Mouse (Mus musculus) thymus, adult 2 months (tissue): ENCODE data around the gene Dna2. TPM values are rescaled to one million over a fixed set of nuclear protein-coding genes. Genes with fewer than 3 reads are reported as not detected.

Source experiments
- DNase-seq: peaks from one replicate; pipeline ENCODE4 v3.0.0; 2021
- H3K27ac ChIP-seq: fragments of 200-500 bp; 2 replicates; pipeline ENCODE4 v1.5.1; 2012; ENCODE audit warnings: low read length, control low read depth; ENCODE audit not compliant: control insufficient read depth, insufficient read depth
- H3K27me3 ChIP-seq: fragments of 200-500 bp; 2 replicates; pipeline ENCODE4 v1.6.1; 2012; ENCODE audit warnings: mild to moderate bottlenecking, low read length, moderate library complexity, mixed read lengths; ENCODE audit not compliant: control insufficient read depth, insufficient read depth
- H3K36me3 ChIP-seq: fragments of 200-500 bp; 2 replicates; pipeline ENCODE4 v1.6.1; 2012; ENCODE audit warnings: mild to moderate bottlenecking, low read length, moderate library complexity; ENCODE audit not compliant: control insufficient read depth, insufficient read depth
- H3K4me1 ChIP-seq: fragments of 200-500 bp; replicated peaks from 2 replicates; pipeline ENCODE4 v1.6.1; 2012; ENCODE audit warnings: low read length; ENCODE audit not compliant: control insufficient read depth, insufficient read depth
- H3K4me3 ChIP-seq: fragments of 200-500 bp; 2 replicates; pipeline ENCODE4 v1.5.1; 2012; ENCODE audit warnings: mild to moderate bottlenecking, low read length, control low read depth, moderate library complexity; ENCODE audit not compliant: control insufficient read depth, insufficient read depth
- CTCF ChIP-seq: fragments of 200-500 bp; IDR thresholded peaks from 2 replicates; pipeline ENCODE4 v1.5.1; 2012; ENCODE audit warnings: mild to moderate bottlenecking, control low read depth, low read length, moderate library complexity, borderline replicate concordance; ENCODE audit not compliant: control insufficient read depth, poor library complexity, insufficient read depth; ENCODE audit errors: extremely low read depth
- POLR2A ChIP-seq: fragments of 200-500 bp; IDR thresholded peaks from 2 replicates; pipeline ENCODE4 v1.6.1; 2012; ENCODE audit warnings: mild to moderate bottlenecking, low read length, control low read depth, moderate library complexity; ENCODE audit not compliant: control insufficient read depth, poor library complexity, insufficient read depth; ENCODE audit errors: extremely low read depth
- WGBS: fragments of 180-500 bp; shearing (Covaris S2); methylation state at CpG from one replicate; pipeline ENCODE4 v1.1.7; 2018; 5-methylcytosine and 5-hydroxymethylcytosine counted together
- polyA plus RNA-seq: library from polyadenylated mRNA; depleted of rRNA; stranded (reverse); fragments of >200 nt; gene quantifications from 2 replicates; pipeline ENCODE4 v1.2.3, GENCODE M21; 2012

Gene Dna2
- polyA plus RNA-seq, 1 experiment, result 20.0 TPM

DNA sequence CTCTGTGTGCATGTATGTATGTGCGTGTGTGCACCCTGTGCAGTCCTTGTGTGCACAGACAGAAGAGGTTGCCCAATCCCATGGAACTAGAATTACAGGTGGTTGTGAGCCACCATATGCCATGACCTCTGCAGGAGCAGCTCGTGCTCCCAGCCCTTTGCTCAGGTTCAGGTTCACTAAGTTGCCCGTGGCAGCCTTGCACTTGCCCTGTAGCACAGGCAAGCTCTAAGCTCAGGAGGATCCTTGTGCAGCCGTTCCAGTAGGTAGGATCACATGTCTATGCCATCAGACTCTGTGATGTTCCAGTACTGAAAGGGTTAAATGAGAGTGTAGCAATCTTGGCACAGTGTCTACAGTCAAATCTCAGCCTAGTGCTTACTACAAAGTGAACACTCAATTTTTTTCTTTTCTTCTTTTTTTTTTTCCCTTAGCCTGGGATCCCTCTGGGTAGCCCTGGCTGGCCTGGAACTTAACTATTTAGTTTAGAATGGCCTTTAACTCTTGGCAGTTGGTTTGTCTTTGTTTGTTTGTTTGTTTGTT lies 22.7 kb upstream of the Dna2 start:
- 97% methylated on average over 4 of the region's 4 CpGs for whole genome bisulfite sequencing
- Histone ChIP-seq H3K4me1 (peaks cover 11% of the 10 kb centered on the region), H3K27ac (no peak overlapping the region), H3K4me3 (no peak overlapping the region), H3K36me3 (peaks cover 10% of the 10 kb centered on the region; the same call in 1 of the 2 replicates), H3K27me3 (no peaks in the 10 kb centered on the region)
- DNase-seq, result no peak
- TF ChIP-seq CTCF (no peak), POLR2A (no peak)

DNA sequence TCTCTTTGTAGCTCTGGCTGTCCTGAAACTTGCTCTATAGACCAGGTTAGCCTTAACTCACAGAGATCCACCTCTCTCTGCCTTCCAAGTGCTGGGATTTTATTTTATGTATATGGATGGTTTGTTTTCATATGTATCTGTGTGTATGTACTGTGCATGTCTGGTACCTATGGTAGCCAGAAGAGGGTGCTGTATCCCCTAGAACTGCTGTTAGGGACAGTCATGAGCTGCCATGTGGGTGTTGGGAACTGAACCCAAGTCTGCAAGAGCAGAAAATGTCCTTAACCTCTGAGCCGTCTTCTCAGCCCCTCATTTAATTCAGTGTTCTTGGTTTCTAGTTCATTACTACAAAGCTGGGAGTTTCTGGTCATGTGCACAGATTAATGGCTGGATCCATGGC lies 14.4 kb upstream of the Dna2 start:
- TF ChIP-seq CTCF (no peak), POLR2A (no peak)
- Histone ChIP-seq H3K36me3 (peaks cover 17% of the 10 kb centered on the region; the same call in 1 of the 2 replicates), H3K27ac (no peak overlapping the region), H3K4me1 (no peaks in the 10 kb centered on the region), H3K27me3 (no peaks in the 10 kb centered on the region), H3K4me3 (no peak overlapping the region)
- WGBS, result 97% methylated on average over 1 of the region's 1 CpGs
- no peak for DNase-seq

DNA sequence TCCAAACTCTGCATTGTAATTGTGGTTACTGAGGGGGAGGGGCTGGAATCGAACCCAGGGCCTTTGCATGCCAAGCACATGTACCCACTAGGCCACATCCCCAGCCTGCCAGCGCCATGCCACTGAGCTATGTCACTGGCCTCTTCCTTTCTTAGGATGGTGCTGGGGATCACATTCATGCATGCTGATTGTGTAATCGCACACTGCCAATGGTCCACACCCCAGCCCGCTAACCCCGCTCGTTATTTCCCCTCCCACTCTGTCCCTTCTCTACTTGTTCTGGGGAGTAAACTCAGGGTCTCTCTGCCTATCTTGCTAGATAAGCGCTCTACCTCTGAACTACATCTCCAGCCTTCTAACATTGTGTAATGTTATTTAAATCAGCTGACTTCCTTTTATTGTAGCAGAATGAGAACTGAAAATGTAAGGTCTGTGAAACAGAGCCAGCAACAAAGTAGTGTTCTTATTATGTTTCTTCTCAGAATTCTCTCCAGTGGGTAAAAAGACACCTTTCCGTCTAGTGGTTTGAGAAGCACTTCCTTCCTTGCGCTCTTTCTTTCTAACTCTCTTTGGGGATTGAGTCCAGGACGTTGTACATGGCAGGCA lies 1.7 kb upstream of the Dna2 start:
- 0 out of 2 replicates have a peak, but pooled peaks cover 3% of the 10 kb centered on the region for H3K4me1 ChIP-seq
- TF ChIP-seq POLR2A, result no peak
- no peak for TF ChIP-seq CTCF
- no peaks in the 10 kb centered on the region; the same call in 1 of the 2 replicates for H3K36me3 ChIP-seq
- H3K27me3 ChIP-seq, result no peaks in the 10 kb centered on the region
- no peak for DNase-seq
- H3K27ac ChIP-seq, result no peak overlapping the region
- no peak overlapping the region for H3K4me3 ChIP-seq
- 59% methylated on average over 10 of the region's 10 CpGs for WGBS

DNA sequence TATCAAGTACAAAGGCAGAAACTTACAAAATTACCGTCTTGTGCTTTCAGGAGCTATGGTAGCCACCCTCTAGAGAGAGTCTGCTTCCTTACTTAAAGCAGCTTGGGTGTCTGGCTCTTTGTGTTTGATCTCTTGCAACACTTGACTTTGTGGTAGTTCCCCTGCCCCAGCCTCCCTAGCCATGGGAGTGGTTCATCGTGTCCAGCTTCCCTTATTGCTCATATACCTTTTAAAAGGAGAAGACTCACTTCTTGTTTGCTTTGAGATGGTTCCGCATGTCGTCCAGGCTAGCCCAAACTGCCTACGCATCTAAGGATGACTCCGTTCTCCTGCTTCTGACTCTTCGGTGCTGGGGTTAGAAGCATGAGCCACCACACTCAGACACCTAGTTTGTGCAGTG lies 1.7 kb downstream of the Dna2 start:
- Histone ChIP-seq H3K4me3 (no peak overlapping the region), H3K27me3 (no peaks in the 10 kb centered on the region), H3K27ac (no peak overlapping the region), H3K36me3 (no peaks in the 10 kb centered on the region; the same call in 1 of the 2 replicates), H3K4me1 (0 out of 2 replicates have a peak, but pooled peaks cover 3% of the 10 kb centered on the region)
- no peak for DNase-seq
- 83% methylated on average over 7 of the region's 7 CpGs for WGBS
- TF ChIP-seq POLR2A (no peak), CTCF (no peak)

DNA sequence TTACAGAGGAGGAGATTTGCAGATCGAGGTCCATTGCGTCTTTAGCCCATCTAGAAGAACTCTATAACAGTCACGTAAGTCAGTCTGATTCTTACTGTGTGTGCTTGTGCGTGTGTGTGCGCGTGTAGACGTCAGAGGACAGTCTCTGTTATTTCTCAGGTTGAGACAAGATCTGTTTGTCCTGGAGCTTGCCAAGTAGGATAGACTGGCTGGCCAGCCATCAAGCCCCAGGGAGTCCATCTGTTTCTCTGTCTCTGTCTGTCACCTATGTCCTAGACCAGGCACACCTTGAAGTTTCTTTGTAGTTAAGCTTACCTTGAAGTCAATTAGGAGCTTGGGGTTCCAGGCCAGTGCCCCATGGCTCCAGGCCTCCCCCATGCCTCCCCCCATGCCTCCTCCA lies 17.1 kb downstream of the Dna2 start:
- 95% methylated on average over 7 of the region's 7 CpGs for WGBS
- H3K4me3 ChIP-seq, result no peak overlapping the region
- no peak overlapping the region for H3K27ac ChIP-seq
- H3K27me3 ChIP-seq, result no peaks in the 10 kb centered on the region
- H3K4me1 ChIP-seq, result no peaks in the 10 kb centered on the region
- H3K36me3 ChIP-seq, result peaks cover 42% of the 10 kb centered on the region; the same call in 1 of the 2 replicates
- TF ChIP-seq CTCF, result no peak
- no peak for TF ChIP-seq POLR2A
- DNase-seq, result no peak

DNA sequence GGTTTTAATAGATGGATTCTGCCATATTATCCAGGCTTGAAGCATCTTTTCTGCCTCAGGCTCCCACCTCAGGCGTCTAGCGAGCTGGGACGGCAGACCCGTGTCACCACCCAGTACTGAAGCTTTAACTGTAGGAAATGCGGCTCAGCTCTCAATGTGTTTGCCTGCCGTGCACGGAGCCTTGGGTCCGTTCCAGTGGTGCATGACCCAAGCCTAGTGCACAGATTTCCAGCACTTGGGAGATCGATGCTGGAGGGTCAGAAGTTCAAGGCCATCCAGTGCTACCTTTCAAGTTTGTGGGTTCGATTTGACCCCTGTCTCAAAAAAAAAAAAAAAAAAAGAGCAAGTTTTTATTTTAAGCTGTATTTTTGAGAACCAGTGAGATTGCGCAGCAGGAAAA lies 19.0 kb downstream of the Dna2 start:
- H3K4me3 ChIP-seq, result no peak overlapping the region
- H3K36me3 ChIP-seq, result peaks cover 31% of the 10 kb centered on the region; the same call in 1 of the 2 replicates
- TF ChIP-seq CTCF (no peak), POLR2A (no peak)
- 96% methylated on average over 11 of the region's 11 CpGs for WGBS
- H3K27ac ChIP-seq, result no peak overlapping the region
- H3K4me1 ChIP-seq, result no peaks in the 10 kb centered on the region
- H3K27me3 ChIP-seq, result no peaks in the 10 kb centered on the region
- DNase-seq, result no peak
